Mouse (Mus musculus): ENCODE measurements around the gene Thrsp. TPM values are rescaled to one million over a fixed set of nuclear protein-coding genes. Genes with fewer than 3 reads are reported as not detected.

The Thrsp gene
- total RNA-seq, 2 experiments from 2014 or later, result not detected

- no peak for ATAC-seq (replicated peaks; ENCODE audit: low FRiP score, poor library complexity, severe bottlenecking)
These were observed 34.9 kb downstream of the Thrsp start for GRCm38 (mm10) chr7:97382661-97383060.

- no peak for ATAC-seq (replicated peaks; ENCODE audit: low FRiP score, poor library complexity, severe bottlenecking)
These were observed 36.9 kb downstream of the Thrsp start for GRCm38 (mm10) chr7:97380500-97381123.

GRCm38 (mm10) chr7:97379304-97379703 is 38.2 kb downstream of the Thrsp start:
- ATAC-seq (replicated peaks; ENCODE audit: low FRiP score, poor library complexity, severe bottlenecking), result no peak

GRCm38 (mm10) chr7:97375906-97376305 is 41.6 kb downstream of the Thrsp start:
- ATAC-seq (replicated peaks; ENCODE audit: low FRiP score, poor library complexity, severe bottlenecking), result no peak

GRCm38 (mm10) chr7:97375101-97375500 is 42.4 kb downstream of the Thrsp start:
- no peak for ATAC-seq (replicated peaks; ENCODE audit: low FRiP score, poor library complexity, severe bottlenecking)

GRCm38 (mm10) chr7:97365887-97366286 is 51.6 kb downstream of the Thrsp start:
- no peak for ATAC-seq (replicated peaks; ENCODE audit: low FRiP score, poor library complexity, severe bottlenecking)

Other genes starting within 250 kb of the Thrsp start
- not detected in 2 replicates for gene Usp35, start 85.7 kb downstream of the Thrsp start, total RNA-seq (2015; ENCODE audit: low replicate concordance)
- not detected in 2 replicates for gene Usp35, start 85.7 kb downstream of the Thrsp start, total RNA-seq (2017; ENCODE audit: low replicate concordance)
- gene Kctd21, start 85.4 kb downstream of the Thrsp start, total RNA-seq (2015; ENCODE audit: low replicate concordance), result not detected in 2 replicates
- gene Kctd21, start 85.4 kb downstream of the Thrsp start, total RNA-seq (2017; ENCODE audit: low replicate concordance), result not detected in 2 replicates
- gene Alg8, start 46.1 kb downstream of the Thrsp start, total RNA-seq (2015; ENCODE audit: low replicate concordance), result 19.3 and 32.8 TPM in 2 replicates
- 8.5 and 9.8 TPM in 2 replicates for gene Alg8, start 46.1 kb downstream of the Thrsp start, total RNA-seq (2017; ENCODE audit: low replicate concordance)
- 77.1 and 89.3 TPM in 2 replicates for gene Ndufc2, start 17.7 kb downstream of the Thrsp start, total RNA-seq (2015; ENCODE audit: low replicate concordance)
- 37.2 and 116 TPM in 2 replicates for gene Ndufc2, start 17.7 kb downstream of the Thrsp start, total RNA-seq (2017; ENCODE audit: low replicate concordance)
- 39.8 and 45.4 TPM in 2 replicates for gene Kctd14, start 33.6 kb upstream of the Thrsp start, total RNA-seq (2015; ENCODE audit: low replicate concordance)
- gene Kctd14, start 33.6 kb upstream of the Thrsp start, total RNA-seq (2017; ENCODE audit: low replicate concordance), result 23.1 and 46.1 TPM in 2 replicates
- 29.3 and 41.4 TPM in 2 replicates for gene Ints4, start 63.2 kb upstream of the Thrsp start, total RNA-seq (2015; ENCODE audit: low replicate concordance)
- 14.4 and 20.3 TPM in 2 replicates for gene Ints4, start 63.2 kb upstream of the Thrsp start, total RNA-seq (2017; ENCODE audit: low replicate concordance)
- 14.8 and 24.7 TPM in 2 replicates for gene Aamdc, start 161.8 kb upstream of the Thrsp start, total RNA-seq (2015; ENCODE audit: low replicate concordance)
- gene Aamdc, start 161.8 kb upstream of the Thrsp start, total RNA-seq (2017; ENCODE audit: low replicate concordance), result 7.9 and 8.7 TPM in 2 replicates
- 19.8 and 21.8 TPM in 2 replicates for gene Rsf1, start 162.2 kb upstream of the Thrsp start, total RNA-seq (2015; ENCODE audit: low replicate concordance)
- 39.3 and 46.8 TPM in 2 replicates for gene Rsf1, start 162.2 kb upstream of the Thrsp start, total RNA-seq (2017; ENCODE audit: low replicate concordance)

Data from erythroid progenitor cell, adult 5-6 weeks (primary cell).